In genomic region chr16:4880136-4880825, GRCm38 (mm10) we compare ENCODE assay signal across 8 mouse cellular contexts. TPM values are rescaled to one million over a fixed set of nuclear protein-coding genes. Genes with fewer than 3 reads are reported as not detected.
DNase-seq lines count a peak whose midpoint lies in the region; ATAC-seq and TF ChIP-seq lines count a peak whose summit lies in the region.

Gene Ubald1, minus strand, starts transcription at chr16:4880315.

- H3K9ac ChIP-seq in hindbrain, embryonic 13.5 days = peak within 1 kb of the TSS; percentile 89

- peak within 1 kb of the TSS; percentile 67 for H3K4me3 ChIP-seq in hindbrain, embryonic 13.5 days

- no peak for TF ChIP-seq CTCF in Patski (IDR thresholded peaks at IDR 0.05)

- H3K4me2 ChIP-seq in hindbrain, embryonic 13.5 days = peak within 1 kb of the TSS; percentile 89

- H3K36me3 ChIP-seq in hindbrain, embryonic 13.5 days = peaks cover 13% of the 10 kb centered on the region

- peaks cover 52% of the 10 kb centered on the region for H3K4me1 ChIP-seq in hindbrain, embryonic 13.5 days (replicated peaks)

- peak; percentile 73 for ATAC-seq in Patski
- ATAC-seq in hindbrain, embryonic 13.5 days (ENCODE audit: low FRiP score) = peak; percentile 84

- POLR2A ChIA-PET in Patski (lab: Charles Lee) = interaction anchor here (0.6 to 1.9 kb wide), 12 partner anchors 10 to 258 kb away, joined by 3 to 9 read pairs (median 3); no protein-coding TSS in a partner anchor

- under 1% methylated on average over 48 of the region's 48 CpGs for WGBS in hindbrain, embryonic 13.5 days

- H3K27me3 ChIP-seq in Patski = no peaks in the 10 kb centered on the region
- no peaks in the 10 kb centered on the region for H3K27me3 ChIP-seq in hindbrain, embryonic 13.5 days

- DNase-seq in Patski (ENCODE audit: low read depth, low spot score) = peak; percentile 93
- DNase-seq in cerebellum, postnatal 14 days = peak; percentile 99 to 100
- DNase-seq in frontal cortex, postnatal 14 days (ENCODE audit: low spot score in 2 of 2) = peak; percentile 97 to 99
- DNase-seq in layer of hippocampus, postnatal 25 days (ENCODE audit: extremely low spot score in 1 of 2, low spot score in 1 of 2) = peak; percentile 93 to 95
- peak; percentile 98 for DNase-seq in lung, postnatal 25 days (ENCODE audit: low spot score)
- DNase-seq in retina, embryonic 14.5 days (ENCODE audit: low spot score) = peak; percentile 98
- peak; percentile 98 for DNase-seq in thymus, postnatal 4 days

- CTCF ChIA-PET in Patski (lab: Charles Lee) = interaction anchor here (0.7 to 3.6 kb wide), 2 partner anchors 33 to 38 kb away, joined by 3 to 18 read pairs; no protein-coding TSS in a partner anchor

- H3K27ac ChIP-seq in hindbrain, embryonic 13.5 days = peak within 1 kb of the TSS; percentile 99

- no peaks in the 10 kb centered on the region for H3K9me3 ChIP-seq in hindbrain, embryonic 13.5 days

- in situ Hi-C loops in Patski (cut with MboI; ENCODE audit: low pct_unique_long_range_greater_than_20kb) = no loop called here

RNA-seq across cellular contexts. Expression of gene Ubald1, which starts in this region (rescaled TPM):
- polyA plus RNA-seq in Patski (2021) = 30.2 TPM
- polyA plus RNA-seq in hindbrain, embryonic 13.5 days (2015; fragmentation: Nextera tagmentation; extraction: Ambion mirVana) = 53.7 and 54.1 TPM in 2 replicates
- total RNA-seq in layer of hippocampus, postnatal 25 days (2021) = 100 to 1,000 TPM in 1 of 2 experiments, 10 to 100 TPM in 1; 93.5 to 103 TPM

Comparison
In these comparisons a context has a peak if more than half of its experiments do, and no peak if none do; other contexts are left out.
1. Peak in every context shown above with its lines: DNase-seq, ATAC-seq, H3K4me3 ChIP-seq and H3K27ac ChIP-seq.